Mouse (Mus musculus) MEL (cell line): ENCODE data around the gene Trir.

ENCODE experiments used
- CTCF ChIP-seq, 3 experiments: IDR thresholded peaks in 2 of 3; conservative IDR thresholded peaks in 1 of 3; 2 replicates each; pipeline ENCODE4 v1.5.1; 2011 to 2012; ENCODE audit warnings: low read length in 3 of 3, low read depth in 2 of 3, mild to moderate bottlenecking in 2 of 3, improper control_type of control experiment in 1 of 3, inconsistent platforms in 1 of 3, mixed read lengths in 1 of 3, moderate library complexity in 1 of 3; ENCODE audit not compliant: control insufficient read depth in 1 of 3, insufficient read depth in 1 of 3, poor library complexity in 1 of 3, severe bottlenecking in 1 of 3
- E2F4 ChIP-seq: IDR thresholded peaks from 2 replicates; pipeline ENCODE4 v1.6.1; 2011; ENCODE audit warnings: low read depth, low read length, improper control_type of control experiment, borderline replicate concordance
- GABPA ChIP-seq: IDR thresholded peaks from 2 replicates; pipeline ENCODE4 v1.6.1; 2012; ENCODE audit warnings: low read depth, mild to moderate bottlenecking, inconsistent platforms, low read length, improper control_type of control experiment, moderate library complexity
- HCFC1 ChIP-seq: IDR thresholded peaks from 2 replicates; pipeline ENCODE4 v1.6.1; 2012; ENCODE audit warnings: low read depth, mild to moderate bottlenecking, inconsistent platforms, low read length, improper control_type of control experiment, moderate library complexity
- MAFK ChIP-seq: IDR thresholded peaks from 2 replicates; pipeline ENCODE4 v1.6.1; 2011; ENCODE audit warnings: low read depth, mild to moderate bottlenecking, low read length, improper control_type of control experiment, borderline replicate concordance
- MAX ChIP-seq: IDR thresholded peaks from 2 replicates; pipeline ENCODE4 v1.6.1; 2011; ENCODE audit warnings: low read length, improper control_type of control experiment
- MAZ ChIP-seq: IDR thresholded peaks from 2 replicates; pipeline ENCODE4 v1.6.1; 2012; ENCODE audit warnings: low read depth, mild to moderate bottlenecking, inconsistent platforms, low read length, improper control_type of control experiment
- MEF2A ChIP-seq: IDR thresholded peaks from 2 replicates; pipeline ENCODE4 v1.6.1; 2014; ENCODE audit warnings: low read depth, mild to moderate bottlenecking, inconsistent platforms, low read length, improper control_type of control experiment; ENCODE audit not compliant: poor library complexity, insufficient replicate concordance, severe bottlenecking; ENCODE audit errors: extremely low read depth
- MXI1 ChIP-seq: IDR thresholded peaks from 2 replicates; pipeline ENCODE4 v1.6.1; 2011; ENCODE audit warnings: mild to moderate bottlenecking, low read depth, low read length, improper control_type of control experiment
- NELFE ChIP-seq: IDR thresholded peaks from 2 replicates; pipeline ENCODE4 v1.6.1; 2011; ENCODE audit warnings: low read depth, low read length, improper control_type of control experiment
- POLR2A ChIP-seq, 2 experiments: IDR thresholded peaks; 2 replicates each; pipeline ENCODE4 v1.6.1; 2011 to 2012; ENCODE audit warnings: low read length in 2 of 2, mild to moderate bottlenecking in 2 of 2, control low read depth in 1 of 2, improper control_type of control experiment in 1 of 2, low read depth in 1 of 2, moderate library complexity in 1 of 2; ENCODE audit not compliant: control insufficient read depth in 1 of 2, insufficient read depth in 1 of 2, poor library complexity in 1 of 2
- SMC3 ChIP-seq: IDR thresholded peaks from 2 replicates; pipeline ENCODE4 v1.6.1; 2011; ENCODE audit warnings: low read depth, low read length, improper control_type of control experiment
- ZKSCAN1 ChIP-seq: IDR thresholded peaks from 2 replicates; pipeline ENCODE4 v1.6.1; 2012; ENCODE audit warnings: low read depth, mild to moderate bottlenecking, inconsistent platforms, low read length, improper control_type of control experiment, moderate library complexity
- ZMIZ1 ChIP-seq: IDR thresholded peaks from 2 replicates; pipeline ENCODE4 v1.6.1; 2012; ENCODE audit warnings: low read depth, mild to moderate bottlenecking, inconsistent platforms, low read length, improper control_type of control experiment, moderate library complexity

- TF ChIP-seq GABPA: no peak
- no peak for TF ChIP-seq CTCF (IDR thresholded peaks at IDR 0.05 in 2 of 3, conservative IDR thresholded peaks at IDR 0.05 in 1 of 3; ENCODE audit: control insufficient read depth in 1 of 3, insufficient read depth in 1 of 3, low read depth in 2 of 3, low read length in 3 of 3, poor library complexity in 1 of 3, severe bottlenecking in 1 of 3)
- TF ChIP-seq MXI1: no peak
- no peak for TF ChIP-seq POLR2A (IDR thresholded peaks at IDR 0.05; ENCODE audit: control insufficient read depth in 1 of 2, insufficient read depth in 1 of 2, low read depth in 1 of 2, low read length in 2 of 2, poor library complexity in 1 of 2)
- no peak for TF ChIP-seq E2F4
- TF ChIP-seq ZKSCAN1: no peak
- TF ChIP-seq MAZ: no peak
- no peak for TF ChIP-seq MAFK
- no peak for TF ChIP-seq HCFC1
- no peak for TF ChIP-seq ZMIZ1
- no peak for TF ChIP-seq SMC3
- TF ChIP-seq MAX: no peak
- TF ChIP-seq MEF2A: no peak
- TF ChIP-seq NELFE: no peak
Measured at GRCm38 (mm10) chr8:84995680-84996079, 30.9 kb upstream of the Trir start.
